Mouse (Mus musculus) embryonic facial prominence, embryonic 15.5 days (tissue): ENCODE results near the gene Zc3h18. TPM values are rescaled to one million over a fixed set of nuclear protein-coding genes. Genes with fewer than 3 reads are reported as not detected.

Experiments
- ATAC-seq: fragments of 200-750 bp; cut with Nextera tagmentation; 2 replicates; pipeline ENCODE4 v1.8.0; 2017; ENCODE audit warnings: low read depth, moderate TSS enrichment; ENCODE audit not compliant: insufficient number of reproducible peaks, low FRiP score, low TSS enrichment
- H3K27ac ChIP-seq: fragments of 300-500 bp; sonication (generic); replicated peaks from 2 replicates; pipeline ENCODE4 v1.5.1; 2015; ENCODE audit warnings: mild to moderate bottlenecking, inconsistent platforms
- H3K27me3 ChIP-seq: fragments of 300-500 bp; sonication (generic); 2 replicates; pipeline ENCODE4 v1.6.1; 2015; ENCODE audit warnings: inconsistent platforms
- H3K36me3 ChIP-seq: fragments of 300-500 bp; sonication (generic); 2 replicates; pipeline ENCODE4 v1.6.1; 2015; ENCODE audit warnings: mild to moderate bottlenecking, inconsistent platforms
- H3K4me1 ChIP-seq: fragments of 300-500 bp; sonication (generic); 2 replicates; pipeline ENCODE4 v1.6.1; 2015; ENCODE audit warnings: inconsistent platforms
- H3K4me2 ChIP-seq: fragments of 300-500 bp; sonication (generic); replicated peaks from 2 replicates; pipeline ENCODE4 v1.6.1; 2015; ENCODE audit warnings: mild to moderate bottlenecking, inconsistent platforms
- H3K4me3 ChIP-seq: fragments of 300-500 bp; sonication (generic); replicated peaks from 2 replicates; pipeline ENCODE4 v1.5.1; 2015; ENCODE audit warnings: mild to moderate bottlenecking, inconsistent platforms
- H3K9ac ChIP-seq: fragments of 300-500 bp; sonication (generic); 2 replicates; pipeline ENCODE4 v1.6.1; 2015; ENCODE audit warnings: inconsistent platforms
- H3K9me3 ChIP-seq: fragments of 300-500 bp; sonication (generic); replicated peaks from 2 replicates; pipeline ENCODE4 v1.6.1; 2016; ENCODE audit warnings: inconsistent platforms
- WGBS: fragments of 180-500 bp; shearing (Covaris S2); methylation state at CpG from one replicate; pipeline ENCODE4 v1.1.7; 2015; 5-methylcytosine and 5-hydroxymethylcytosine counted together
- polyA plus RNA-seq: library from polyadenylated mRNA; unstranded; fragments of >200 nt; fragmentation: Nextera tagmentation; extraction: Ambion mirVana; gene quantifications from 2 replicates; pipeline ENCODE4 v1.2.1, GENCODE M21; 2015

The Zc3h18 gene
- polyA plus RNA-seq: 48.2 and 49.7 TPM in 2 replicates

DNA sequence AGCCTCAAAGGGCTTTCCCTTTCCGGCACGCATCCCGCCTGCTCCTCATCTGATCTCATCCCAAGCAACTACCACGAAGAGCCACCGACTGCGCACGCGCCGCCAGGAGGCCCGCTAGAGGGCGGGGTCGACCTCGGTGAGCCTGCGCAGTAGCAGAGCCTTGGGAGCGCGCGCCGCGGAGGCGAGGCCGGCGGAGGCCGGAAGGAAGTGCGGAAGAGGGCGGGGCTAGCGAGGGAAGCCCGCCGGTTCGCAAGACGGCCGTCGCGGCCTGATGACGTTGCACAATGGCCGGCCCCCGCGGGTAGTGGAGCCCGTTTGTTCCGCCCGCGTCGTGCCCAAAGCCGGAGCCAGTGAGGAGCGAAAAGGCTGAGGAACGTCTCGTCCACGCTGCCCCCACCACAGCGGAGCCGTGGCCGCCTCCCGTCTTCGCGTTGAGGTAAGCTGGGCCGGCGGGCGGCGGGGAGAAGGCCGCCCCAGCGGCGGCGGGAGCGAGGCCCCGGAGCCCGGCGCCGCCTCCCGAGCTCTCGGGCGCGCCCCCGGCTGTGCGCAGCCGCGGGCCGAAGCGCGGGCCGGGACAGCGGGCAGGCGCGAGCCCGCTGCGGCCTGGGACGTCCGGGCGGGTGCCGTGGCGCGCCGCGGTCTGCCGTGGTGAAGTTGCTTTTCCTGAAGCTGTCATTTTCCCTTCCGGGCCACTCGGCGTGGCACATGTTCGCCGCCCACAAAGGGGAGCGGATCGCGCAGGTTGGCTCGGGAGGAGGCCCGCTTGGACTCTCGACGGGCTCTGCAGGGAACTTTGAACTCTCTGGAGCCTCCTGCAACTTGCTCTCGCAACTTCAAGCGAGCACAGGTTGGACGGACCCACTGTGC is at the start of gene Zc3h18:
Gene Zc3h18 (plus strand): TSS at position 245 of the 867 bp plus-strand sequence.
- Histone ChIP-seq H3K9me3 (no peaks in the 10 kb centered on the region), H3K4me3 (peak within 1 kb of the TSS; percentile 92), H3K9ac (peak within 1 kb of the TSS; percentile 87), H3K27me3 (no peaks in the 10 kb centered on the region), H3K4me1 (peaks cover 26% of the 10 kb centered on the region), H3K27ac (peak within 1 kb of the TSS; percentile 95), H3K4me2 (peak within 1 kb of the TSS; percentile 79), H3K36me3 (peaks cover 24% of the 10 kb centered on the region)
- WGBS: under 1% methylated on average over 107 of the region's 107 CpGs
- ATAC-seq: peak; percentile 94

- Histone ChIP-seq H3K4me3 (no peak overlapping the region), H3K36me3 (peaks cover 1% of the 10 kb centered on the region; the same call in 1 of the 2 replicates), H3K9me3 (no peaks in the 10 kb centered on the region), H3K27me3 (peaks cover 2% of the 10 kb centered on the region; the same call in 1 of the 2 replicates), H3K9ac (no peak overlapping the region), H3K27ac (no peak overlapping the region), H3K4me1 (peaks cover 29% of the 10 kb centered on the region), H3K4me2 (no peak overlapping the region)
- WGBS: 47% methylated on average over 6 of the region's 8 CpGs
- ATAC-seq: no peak
Measured at GRCm38 (mm10) chr8:122329072-122329471, 47.3 kb upstream of the Zc3h18 start.

- peaks cover 8% of the 10 kb centered on the region; the same call in 1 of the 2 replicates for H3K36me3 ChIP-seq
- no peak overlapping the region for H3K27ac ChIP-seq
- H3K9ac ChIP-seq: no peak overlapping the region
- H3K4me1 ChIP-seq: peaks cover 23% of the 10 kb centered on the region
- H3K27me3 ChIP-seq: peaks cover 8% of the 10 kb centered on the region
- no peak for ATAC-seq
- H3K4me2 ChIP-seq: no peak overlapping the region
- 76% methylated on average over 22 of the region's 22 CpGs for WGBS
- H3K4me3 ChIP-seq: no peak overlapping the region
- no peaks in the 10 kb centered on the region for H3K9me3 ChIP-seq
Measured at GRCm38 (mm10) chr8:122329553-122330239, 46.7 kb upstream of the Zc3h18 start.

DNA sequence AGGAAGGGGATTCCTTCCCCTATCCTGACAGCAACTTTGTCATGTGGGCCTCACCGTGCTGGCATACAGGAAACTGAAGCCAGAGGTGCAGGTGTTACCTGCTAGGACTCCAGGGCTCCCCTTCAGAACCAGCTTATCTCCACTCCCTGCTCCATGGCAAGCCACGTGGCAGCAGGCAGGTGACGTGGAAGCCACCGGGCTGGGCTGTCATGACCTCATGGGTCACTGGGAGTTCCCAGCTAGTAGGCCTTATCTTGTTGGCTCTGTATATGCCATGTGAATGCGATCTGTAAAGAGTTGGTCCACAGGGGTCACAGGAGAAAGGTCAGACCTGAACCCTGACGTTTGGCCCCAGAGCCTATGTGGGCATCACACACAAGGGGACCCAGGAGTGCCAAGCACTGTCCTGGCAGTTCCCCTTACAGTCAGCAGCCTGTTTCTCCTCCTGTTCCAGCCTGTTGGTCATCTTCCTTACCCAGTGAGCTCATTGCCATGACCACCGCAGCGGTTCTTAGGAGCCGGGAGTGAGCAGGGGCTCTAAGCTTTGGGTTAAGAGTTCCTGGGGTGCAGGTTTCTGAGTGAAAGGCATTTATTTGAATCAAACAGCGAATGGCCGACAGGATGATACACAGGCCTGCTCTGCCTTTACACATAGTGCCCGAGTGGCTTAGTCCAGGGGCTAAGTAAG is 45.8 kb upstream of the Zc3h18 start:
- peaks cover 25% of the 10 kb centered on the region for H3K4me1 ChIP-seq
- H3K36me3 ChIP-seq: peaks cover 10% of the 10 kb centered on the region; the same call in 1 of the 2 replicates
- no peak overlapping the region for H3K4me3 ChIP-seq
- H3K27ac ChIP-seq: peak overlapping the region; percentile 55
- no peak overlapping the region for H3K9ac ChIP-seq
- ATAC-seq: no peak
- no peaks in the 10 kb centered on the region for H3K9me3 ChIP-seq
- 81% methylated on average over 12 of the region's 12 CpGs for WGBS
- peaks cover 17% of the 10 kb centered on the region for H3K27me3 ChIP-seq
- no peak overlapping the region for H3K4me2 ChIP-seq

DNA sequence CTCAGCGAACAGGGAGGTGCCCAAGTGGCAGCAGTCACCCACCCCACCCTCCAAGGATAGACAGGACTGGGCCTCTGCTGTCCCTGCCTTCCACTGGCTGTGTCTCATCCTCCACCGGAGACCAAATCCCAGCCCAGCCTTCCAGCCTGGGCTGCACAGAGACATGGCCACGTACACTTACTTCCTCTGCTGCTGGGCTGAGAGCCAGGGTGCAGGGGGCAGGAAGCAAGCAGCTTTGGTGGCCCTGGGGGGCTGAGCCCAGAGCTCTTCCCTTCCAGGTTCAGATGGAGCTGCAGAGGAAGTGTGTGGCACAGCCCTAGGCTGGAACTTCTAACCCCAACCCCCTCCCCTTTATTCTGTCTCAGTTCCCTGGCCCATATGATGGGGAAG is 45.3 kb upstream of the Zc3h18 start:
- no peak for ATAC-seq
- H3K4me2 ChIP-seq: no peak overlapping the region
- H3K4me1 ChIP-seq: peaks cover 25% of the 10 kb centered on the region
- peaks cover 23% of the 10 kb centered on the region for H3K27me3 ChIP-seq
- 60% methylated on average over 3 of the region's 3 CpGs for whole genome bisulfite sequencing
- H3K9me3 ChIP-seq: no peaks in the 10 kb centered on the region
- H3K4me3 ChIP-seq: no peak overlapping the region
- no peak overlapping the region for H3K9ac ChIP-seq
- peaks cover 10% of the 10 kb centered on the region; the same call in 1 of the 2 replicates for H3K36me3 ChIP-seq
- H3K27ac ChIP-seq: peak overlapping the region; percentile 55

GRCm38 (mm10) chr8:122332753-122333506 is 43.5 kb upstream of the Zc3h18 start:
- Histone ChIP-seq H3K4me3 (no peak overlapping the region), H3K4me2 (no peak overlapping the region), H3K36me3 (peaks cover 10% of the 10 kb centered on the region; the same call in 1 of the 2 replicates), H3K9ac (no peak overlapping the region), H3K27ac (no peak overlapping the region), H3K9me3 (no peaks in the 10 kb centered on the region), H3K27me3 (peaks cover 40% of the 10 kb centered on the region), H3K4me1 (peaks cover 31% of the 10 kb centered on the region)
- WGBS: 74% methylated on average over 6 of the region's 6 CpGs
- ATAC-seq: no peak

DNA sequence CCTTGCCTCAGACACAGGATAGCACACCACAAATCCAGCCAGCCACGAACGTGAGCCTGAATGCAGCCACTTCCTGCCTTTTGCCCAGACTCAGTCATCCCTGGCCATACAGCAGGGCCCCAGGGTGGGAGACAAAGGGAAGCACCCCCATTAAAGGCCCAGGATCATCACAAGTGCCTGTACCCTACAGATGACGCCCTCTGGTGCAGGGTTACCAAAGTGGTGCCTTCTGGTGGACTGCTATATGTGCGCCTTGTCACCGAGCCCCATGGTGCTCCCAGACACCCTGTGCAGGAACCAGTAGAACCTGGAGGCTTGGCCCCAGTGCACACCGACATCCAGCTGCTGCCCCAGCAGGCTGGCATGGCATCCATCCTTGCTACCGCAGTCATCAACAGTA is 42.9 kb upstream of the Zc3h18 start:
- Histone ChIP-seq H3K27me3 (peaks cover 46% of the 10 kb centered on the region), H3K4me2 (no peak overlapping the region), H3K27ac (no peak overlapping the region), H3K9me3 (no peaks in the 10 kb centered on the region), H3K4me3 (no peak overlapping the region), H3K4me1 (peaks cover 31% of the 10 kb centered on the region), H3K36me3 (peaks cover 10% of the 10 kb centered on the region; the same call in 1 of the 2 replicates), H3K9ac (no peak overlapping the region)
- 79% methylated on average over 7 of the region's 7 CpGs for WGBS
- no peak for ATAC-seq

- no peaks in the 10 kb centered on the region for H3K9me3 ChIP-seq
Measured at GRCm38 (mm10) chr8:122334791-122335490, 41.5 kb upstream of the Zc3h18 start.

DNA sequence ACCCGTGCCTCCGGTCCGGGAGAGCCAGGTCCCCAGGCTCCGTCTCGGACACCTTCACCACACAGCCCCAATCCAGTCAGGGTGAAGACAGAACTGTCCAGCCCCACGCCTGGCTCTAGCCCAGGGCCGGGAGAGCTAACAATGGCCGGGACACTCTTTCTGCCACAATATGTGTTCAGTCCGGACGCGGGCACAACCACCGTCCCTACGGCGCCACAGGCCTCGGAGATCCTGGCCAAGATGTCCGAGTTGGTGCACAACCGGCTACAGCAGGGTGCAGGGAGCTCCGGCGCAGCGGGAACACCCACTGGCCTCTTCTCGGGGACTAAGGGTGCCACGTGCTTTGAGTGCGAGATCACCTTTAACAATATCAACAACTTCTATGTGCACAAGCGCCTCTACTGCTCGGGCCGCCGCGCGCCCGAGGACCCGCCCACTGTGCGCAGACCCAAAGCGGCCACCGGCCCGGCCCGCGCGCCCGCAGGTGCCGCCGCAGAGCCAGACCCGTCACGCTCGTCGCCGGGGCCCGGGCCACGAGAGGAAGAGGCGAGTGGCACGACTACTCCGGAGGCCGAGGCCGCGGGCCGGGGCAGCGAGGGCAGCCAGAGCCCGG is 40.7 kb upstream of the Zc3h18 start:
- peak overlapping the region; percentile 21 for H3K9ac ChIP-seq
- peaks cover 10% of the 10 kb centered on the region; the same call in 1 of the 2 replicates for H3K36me3 ChIP-seq
- no peak overlapping the region for H3K27ac ChIP-seq
- peaks cover 52% of the 10 kb centered on the region for H3K27me3 ChIP-seq
- no peaks in the 10 kb centered on the region for H3K9me3 ChIP-seq
- WGBS: 16% methylated on average over 57 of the region's 57 CpGs
- H3K4me1 ChIP-seq: peaks cover 26% of the 10 kb centered on the region
- H3K4me2 ChIP-seq: peak overlapping the region; percentile 90
- H3K4me3 ChIP-seq: peak overlapping the region; percentile 52
- ATAC-seq: peak; percentile 19; the same call in 1 of the 2 replicates

More at GRCm38 (mm10) chr8:122334791-122335490, 41.5 kb upstream of the Zc3h18 start:
- WGBS: 86% methylated on average over 13 of the region's 13 CpGs
- no peak for ATAC-seq
- Histone ChIP-seq H3K9ac (no peak overlapping the region), H3K36me3 (peaks cover 10% of the 10 kb centered on the region; the same call in 1 of the 2 replicates), H3K27me3 (peaks cover 52% of the 10 kb centered on the region), H3K27ac (no peak overlapping the region), H3K4me3 (0 out of 2 replicates have a peak overlapping the region, but pooled peaks have one; percentile 52), H3K4me1 (peaks cover 29% of the 10 kb centered on the region), H3K4me2 (no peak overlapping the region; the same call in 1 of the 2 replicates)
